Mouse (Mus musculus) lung, postnatal 0 days (tissue): Measurements from ENCODE around the gene Gm17581.

ENCODE experiments used
- CTCF ChIP-seq: IDR thresholded peaks from 2 replicates; pipeline ENCODE4 v1.5.1; 2016; ENCODE audit warnings: antibody characterized with exemption, mild to moderate bottlenecking
- EP300 ChIP-seq: IDR thresholded peaks from 2 replicates; pipeline ENCODE4 v1.6.1; 2016; ENCODE audit warnings: antibody characterized with exemption, mild to moderate bottlenecking, control low read depth

DNA sequence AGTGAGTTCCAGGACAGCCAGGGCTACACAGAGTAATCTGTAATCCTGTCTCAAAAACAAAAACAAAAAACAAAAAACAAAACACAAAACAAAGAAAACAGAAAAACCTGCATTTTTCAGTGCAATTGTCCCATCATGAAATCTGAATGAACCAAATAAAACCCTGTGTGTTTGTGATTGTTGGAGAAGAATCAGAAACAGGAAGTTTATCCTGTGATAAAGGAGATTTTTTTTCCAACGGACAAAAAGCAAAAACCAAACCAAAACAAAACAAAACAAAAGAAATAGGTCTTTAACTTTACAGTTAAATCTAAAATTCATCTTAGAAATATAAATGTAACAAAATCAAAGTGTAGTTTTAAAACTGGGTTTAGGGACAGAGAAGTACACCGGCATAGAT lies 41.1 kb downstream of the Gm17581 start:
- TF ChIP-seq CTCF (no peak), EP300 (no peak)
